Mouse (Mus musculus) thymus, postnatal 36 days (tissue): ENCODE data around the gene Bmf.
A peak's percentile ranks its signal among the peaks of the same experiment; 100 is the strongest.

Experiments used
- DNase-seq, 2 experiments: peaks; one replicate each; pipeline ENCODE4 v3.0.0; 2022; ENCODE audit warnings: mixed read lengths in 2 of 2

The Bmf gene

DNA sequence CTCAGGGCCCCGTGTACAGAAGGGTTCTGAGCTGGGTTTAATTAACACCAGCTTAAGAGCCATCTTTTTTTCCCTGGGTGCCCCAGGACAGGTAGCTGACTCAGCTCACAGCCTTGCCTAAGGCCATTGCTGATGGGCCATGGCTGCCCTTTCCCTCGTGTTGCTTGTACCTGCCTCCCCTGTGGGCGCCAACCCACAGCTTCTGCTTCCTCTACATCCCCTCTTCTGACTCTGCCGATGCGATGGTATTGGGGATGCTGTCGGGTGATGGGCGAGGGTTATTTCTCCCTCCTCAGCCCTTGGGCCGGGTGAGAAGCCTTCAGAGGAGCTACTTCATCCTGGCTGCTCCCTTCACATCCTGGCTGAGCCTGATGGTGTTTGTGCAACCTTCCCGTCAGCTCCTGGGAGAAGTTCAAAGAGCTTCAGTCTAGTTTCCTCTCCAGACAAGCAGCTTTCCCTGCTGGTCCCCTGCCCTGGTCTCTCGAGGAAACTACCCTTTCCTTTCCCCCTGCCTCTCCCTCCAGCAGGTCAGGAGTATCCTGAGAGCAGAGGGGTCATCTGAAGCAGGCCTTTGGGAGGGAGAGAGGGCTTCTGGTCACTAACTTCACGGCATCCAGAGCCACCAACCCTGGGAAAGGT is 37.6 kb downstream of the Bmf start:
- no peak for DNase-seq

DNA sequence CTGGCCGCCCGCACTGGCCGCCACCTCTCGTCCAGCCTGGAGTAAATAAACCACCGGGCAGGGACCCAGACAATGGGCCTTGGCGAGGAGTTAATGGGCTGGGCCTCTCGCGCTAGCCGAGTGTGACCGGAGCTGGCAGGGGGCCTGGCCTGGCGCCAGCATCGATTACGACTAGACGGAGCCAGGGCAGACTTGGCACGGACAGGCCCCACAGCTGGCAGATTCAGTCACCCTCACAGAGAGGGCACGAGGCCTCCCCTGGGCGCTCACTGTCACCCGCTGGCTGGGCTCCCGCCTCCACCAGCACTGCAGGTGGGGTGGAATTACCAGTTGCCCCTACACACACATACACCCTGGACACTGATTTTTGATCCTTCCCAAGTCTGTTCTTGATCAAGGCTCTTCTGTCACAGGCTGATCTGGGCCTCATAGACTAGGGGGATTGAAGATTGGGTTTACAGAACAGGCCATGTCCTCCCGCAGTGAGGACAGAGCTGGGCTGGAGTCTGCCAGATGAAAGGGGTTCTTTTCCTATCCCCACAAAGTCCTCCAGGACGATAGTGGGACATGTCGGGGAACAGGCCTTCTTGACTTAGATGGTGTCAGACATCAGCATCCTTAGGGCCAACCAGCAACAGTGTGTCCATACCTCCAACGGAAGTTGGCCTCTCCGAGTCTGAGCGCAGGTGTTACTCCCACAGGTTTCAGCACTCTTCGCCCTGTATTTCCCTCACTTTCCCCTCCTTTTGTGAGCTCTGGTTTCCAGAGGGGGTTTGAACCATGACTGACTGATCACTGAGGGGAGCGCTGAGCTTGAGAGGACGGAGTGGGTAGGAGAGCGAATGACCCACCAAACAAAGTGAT is 38.8 kb downstream of the Bmf start:
- DNase-seq, result no peak

DNA sequence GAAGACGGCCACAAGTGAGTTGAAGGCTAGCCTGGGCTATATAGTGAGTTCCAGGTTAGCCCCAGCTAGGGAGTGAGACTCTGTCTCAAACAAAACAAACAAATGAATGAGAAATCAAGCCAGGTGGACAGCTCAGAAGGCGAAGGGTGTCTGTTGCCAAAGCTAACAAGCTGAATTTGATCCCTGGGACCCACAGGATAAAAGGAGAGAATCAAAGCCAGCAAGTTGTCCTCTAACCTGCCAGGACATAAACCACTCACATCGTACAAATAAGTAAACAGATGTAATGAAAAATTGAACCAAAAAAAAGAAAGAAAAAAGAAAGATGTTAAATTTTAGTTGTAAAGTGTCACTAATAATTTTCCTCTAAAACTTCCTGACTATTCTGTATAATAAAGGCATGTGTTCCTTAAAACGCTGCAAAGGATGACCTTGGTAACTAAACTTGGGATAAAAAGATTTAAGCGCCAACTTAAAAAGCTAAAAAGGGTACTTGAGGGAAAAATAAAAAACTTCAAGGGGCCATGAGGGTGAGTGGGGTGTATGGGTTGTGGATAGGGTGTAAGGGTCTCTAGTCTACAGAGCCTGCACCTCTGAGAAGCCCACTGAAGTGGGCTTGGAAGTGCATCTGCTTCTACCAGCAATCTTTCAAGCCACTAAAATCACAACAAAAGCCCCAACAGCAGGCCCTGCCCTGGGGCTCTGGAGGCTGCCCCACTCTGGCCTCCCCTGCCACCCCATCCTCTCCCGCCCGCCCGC is 39.6 kb downstream of the Bmf start:
- no peak for DNase-seq

- DNase-seq, result no peak
These were observed 42.4 kb downstream of the Bmf start for GRCm38 (mm10) chr2:118507126-118507525.

DNA sequence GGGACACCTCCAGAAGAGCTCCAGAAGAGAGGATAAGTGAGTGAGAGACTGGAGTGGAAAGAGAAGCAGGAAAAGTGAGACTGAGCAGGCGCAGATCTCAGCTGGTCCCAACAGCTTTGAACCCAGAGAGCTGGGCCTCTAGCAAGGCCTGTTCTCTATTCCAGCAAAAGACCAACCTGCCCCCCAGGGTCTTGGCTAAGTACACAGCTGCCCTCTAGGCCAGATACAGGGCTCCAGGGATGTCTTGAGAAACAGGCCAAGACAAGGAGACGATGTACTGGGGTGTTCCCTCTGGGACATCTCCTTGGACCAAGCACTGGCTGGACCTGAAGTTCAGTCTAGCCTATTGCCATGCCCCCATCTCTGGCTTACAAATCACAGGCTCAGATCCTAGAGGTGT is 49.3 kb downstream of the Bmf start:
- peak; percentile 55 to 62 for DNase-seq

DNA sequence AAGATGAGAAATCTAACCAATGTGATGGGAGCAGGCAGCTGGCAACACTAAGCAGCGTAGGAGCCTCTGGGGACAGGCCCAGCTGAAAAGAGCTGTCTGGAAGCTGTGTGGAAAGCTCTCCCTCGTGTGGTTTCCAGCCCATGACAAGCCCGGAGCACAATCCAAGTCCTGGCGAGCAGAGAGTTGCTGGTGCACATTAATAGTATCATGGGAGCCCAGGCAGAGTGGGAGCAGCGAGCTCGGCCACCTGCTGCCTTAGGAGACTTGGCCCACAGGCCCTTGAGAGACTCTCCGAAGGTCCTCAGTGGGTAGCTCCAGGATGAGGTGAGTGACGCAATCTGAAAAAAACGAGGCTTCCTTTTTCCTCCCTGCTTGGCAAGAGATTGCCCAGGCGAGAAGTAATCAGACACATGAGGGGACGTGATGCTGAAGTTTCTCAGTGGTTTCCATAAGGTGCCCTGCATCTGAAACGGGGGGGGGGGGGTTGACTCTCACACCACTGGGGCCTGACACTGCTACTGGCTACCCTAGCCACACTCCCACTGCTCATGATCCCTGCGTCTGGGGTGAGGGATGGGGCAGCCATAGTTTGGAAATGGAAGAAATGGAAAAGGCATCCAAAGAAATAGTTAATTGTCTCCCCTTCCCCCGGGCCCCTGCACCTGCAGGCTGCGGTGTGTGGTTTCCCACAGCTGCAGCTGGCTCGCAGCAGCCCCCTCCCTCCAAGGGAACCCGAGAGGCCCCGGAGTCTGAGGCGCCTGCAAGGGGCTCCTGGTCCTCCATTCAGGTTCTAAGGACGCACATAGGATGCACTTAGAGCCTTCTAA is 50.1 kb downstream of the Bmf start:
- peak; percentile 90 to 95 for DNase-seq

DNA sequence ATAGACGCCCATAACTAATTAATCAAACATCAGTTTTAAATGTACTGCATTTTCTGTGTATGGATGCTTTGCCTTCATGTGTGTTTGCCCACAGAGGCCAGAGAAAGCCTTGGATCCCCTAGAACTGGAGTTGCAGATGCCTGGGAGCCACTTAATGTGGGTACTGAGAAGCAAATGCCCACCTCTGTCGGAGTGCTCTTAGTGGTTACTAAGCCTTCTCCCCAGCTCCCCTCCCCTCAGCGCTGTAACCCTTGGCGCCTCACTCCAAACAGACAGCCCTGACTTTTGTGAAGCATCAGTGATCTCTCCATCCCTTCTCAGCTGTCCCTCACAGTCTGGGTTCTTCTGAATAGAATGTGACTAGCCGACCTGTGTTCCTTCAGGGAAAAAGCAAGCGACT is 51.0 kb downstream of the Bmf start:
- DNase-seq, result peak; percentile 62 to 73

- peak; percentile 53 to 54 for DNase-seq
These were observed 51.6 kb downstream of the Bmf start for GRCm38 (mm10) chr2:118497890-118498289.

GRCm38 (mm10) chr2:118495024-118495423 is 54.5 kb downstream of the Bmf start:
- peak; percentile 75 to 89 for DNase-seq

- DNase-seq, result peak; percentile 54 to 74
These were observed 57.6 kb downstream of the Bmf start for GRCm38 (mm10) chr2:118491741-118492395.

- DNase-seq, result peak; percentile 79 to 84
These were observed 58.2 kb downstream of the Bmf start for GRCm38 (mm10) chr2:118491281-118491731.

- peak; percentile 67 to 74 for DNase-seq
These were observed 59.0 kb downstream of the Bmf start for GRCm38 (mm10) chr2:118490241-118491091.

DNA sequence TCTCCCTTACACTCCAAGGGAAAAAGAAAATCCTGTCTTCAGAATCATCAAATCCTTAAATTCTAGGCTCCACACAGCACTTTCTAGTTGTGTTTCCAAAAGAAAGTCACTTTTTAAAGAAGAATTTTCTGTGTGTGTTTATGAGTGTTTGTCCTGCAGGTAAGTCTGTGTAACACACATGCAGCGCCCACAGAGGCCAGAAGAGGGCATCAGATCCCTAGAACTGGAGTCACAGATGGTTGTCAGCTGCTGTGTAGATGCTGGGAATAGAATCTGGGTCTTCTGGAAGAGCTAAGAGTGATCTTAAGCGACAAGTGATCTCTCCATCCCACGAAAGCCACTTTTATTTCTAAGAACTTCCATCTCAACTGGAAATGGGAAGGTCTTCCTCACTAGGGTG is 61.7 kb downstream of the Bmf start:
- peak; percentile 79 to 83 for DNase-seq

DNA sequence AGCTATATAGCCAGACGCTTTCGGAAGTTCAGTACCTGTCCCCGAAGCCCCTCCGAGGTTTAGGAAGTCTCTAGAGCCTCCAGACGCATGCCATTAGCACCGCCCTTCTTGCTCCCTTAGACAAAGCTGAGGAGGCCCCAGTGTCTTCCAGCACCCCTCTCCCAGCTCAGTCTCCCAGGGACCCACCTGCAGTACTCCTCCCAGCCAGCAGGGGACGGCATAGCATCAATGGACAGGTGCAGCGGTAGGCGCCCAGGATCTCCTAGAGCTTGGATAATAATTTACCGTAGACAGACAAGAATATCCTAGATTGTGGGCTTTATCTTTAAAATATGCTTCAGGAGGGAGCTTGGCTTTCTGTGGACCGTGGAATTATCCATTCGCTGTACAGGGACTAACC is 62.6 kb downstream of the Bmf start:
- DNase-seq, result peak; percentile 88 to 92

GRCm38 (mm10) chr2:118485415-118485814 is 64.1 kb downstream of the Bmf start:
- no peak for DNase-seq

DNA sequence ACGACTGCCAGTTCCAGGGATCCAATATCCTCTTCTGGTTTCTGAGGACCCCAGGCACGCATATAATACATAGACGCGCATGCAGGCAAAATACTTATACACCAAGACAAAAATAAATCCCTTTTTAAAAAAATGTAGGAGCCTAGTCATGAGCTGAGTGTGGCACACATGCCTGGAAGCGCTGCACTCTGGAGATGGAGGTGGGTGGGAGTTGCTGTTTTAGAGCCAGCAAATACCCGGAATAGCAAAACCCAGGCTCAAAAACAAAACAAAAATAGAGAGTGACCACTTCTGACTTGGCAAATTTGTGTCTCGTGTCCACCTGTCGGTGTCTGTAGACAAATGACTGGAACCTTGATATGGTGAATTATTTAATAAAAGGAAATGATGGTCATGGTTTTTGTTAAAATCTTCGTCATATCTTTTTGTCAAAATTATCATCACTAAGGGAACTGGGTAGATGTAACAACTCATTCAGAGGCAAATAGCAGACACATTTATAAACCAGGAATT is 65.0 kb downstream of the Bmf start:
- no peak for DNase-seq

- DNase-seq, result peak; percentile 44 to 67
These were observed 66.5 kb downstream of the Bmf start for GRCm38 (mm10) chr2:118483032-118483431.

GRCm38 (mm10) chr2:118480886-118481285 is 68.6 kb downstream of the Bmf start:
- no peak for DNase-seq

GRCm38 (mm10) chr2:118479550-118479909 is 70.0 kb downstream of the Bmf start, which contains the start of gene Srp14:
Gene Srp14, minus strand, starts transcription at chr2:118479711.
- DNase-seq, result peak; percentile 89 to 94

- DNase-seq, result no peak
These were observed 70.5 kb downstream of the Bmf start for GRCm38 (mm10) chr2:118478833-118479549.
